Mouse (Mus musculus): Measurements from ENCODE around the gene Tmc6.

Tmc6 gene

DNA sequence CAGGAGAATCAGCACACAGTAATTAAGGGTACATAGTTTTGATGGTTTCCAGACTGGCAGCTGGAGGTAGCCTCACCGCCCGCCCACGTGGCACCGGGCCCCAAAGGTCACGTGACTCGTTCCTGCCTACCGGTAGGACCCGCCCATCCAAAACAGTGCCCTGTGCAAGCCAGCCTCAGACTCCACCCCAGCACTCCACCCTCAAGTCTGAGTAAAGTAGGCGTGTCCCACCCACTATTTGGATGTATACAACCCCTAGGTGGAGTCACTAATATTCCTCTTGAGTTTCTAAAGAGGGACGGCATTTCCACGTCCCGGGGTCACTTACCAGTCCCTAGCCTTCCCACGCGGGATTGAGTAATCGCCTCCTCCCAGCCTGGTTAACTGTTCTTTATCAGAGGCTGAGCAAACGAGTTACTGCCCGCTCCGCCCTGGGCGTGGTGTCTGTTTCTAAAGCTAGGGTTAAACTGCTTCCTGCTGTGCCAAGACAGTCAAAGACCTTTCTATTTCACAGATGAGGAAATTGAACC lies 1.4 kb downstream of the Tmc6 start:
- DNase-seq (ENCODE audit: low spot score) = no peak

DNA sequence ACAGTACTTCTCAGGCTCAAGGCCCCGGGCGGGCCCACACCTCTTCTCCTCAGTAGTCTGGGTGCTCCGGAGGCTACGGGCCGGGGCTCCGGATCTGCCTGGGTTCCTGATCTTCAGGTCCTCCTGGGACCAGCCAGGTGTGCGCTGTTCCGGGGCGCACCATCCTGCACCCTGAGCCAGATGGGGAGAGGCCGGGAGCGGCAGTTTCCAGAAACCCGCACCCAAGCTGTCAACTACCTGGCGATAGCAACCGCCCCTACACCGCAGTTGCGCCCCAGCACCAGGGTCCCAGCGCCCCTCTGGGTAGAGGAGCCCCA lies 1.8 kb downstream of the Tmc6 start:
- no peak for DNase-seq (ENCODE audit: low spot score)

DNA sequence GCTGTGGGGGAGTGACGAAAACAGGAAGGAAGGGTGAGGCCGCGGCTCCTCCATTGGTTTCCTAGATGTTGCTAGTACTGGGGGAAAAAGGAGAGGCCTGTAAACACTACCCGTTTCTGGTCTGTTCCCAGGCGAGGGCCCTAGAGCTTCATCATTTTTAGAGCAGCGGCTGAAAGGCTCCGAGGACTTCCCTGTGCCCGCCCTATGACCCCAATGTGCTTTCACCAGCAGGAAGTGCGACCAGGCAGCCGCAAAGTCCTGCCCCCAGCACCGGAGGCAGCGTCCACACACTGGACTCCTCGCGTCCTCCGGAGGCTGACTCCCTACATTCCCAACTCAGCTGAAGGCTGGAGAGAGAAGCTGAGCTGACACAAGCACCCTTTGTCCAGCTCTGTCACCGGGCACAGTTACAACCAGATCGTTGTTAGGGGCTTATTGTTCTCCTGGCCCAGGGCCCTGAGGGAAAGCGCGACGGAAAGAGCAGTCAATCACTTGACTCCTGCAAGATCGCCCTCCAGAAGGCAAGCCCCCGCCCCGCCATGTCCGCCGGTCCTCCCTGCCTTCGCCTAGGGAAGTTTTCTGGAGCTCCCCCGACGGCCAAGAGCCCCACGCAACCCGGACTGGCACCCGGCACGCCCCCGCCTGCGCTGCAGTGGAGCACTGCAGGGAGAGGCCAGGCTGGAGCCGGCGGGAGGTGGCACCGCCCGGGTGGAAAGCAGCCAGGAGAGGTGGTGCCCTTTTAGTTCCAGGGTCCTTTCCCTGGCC lies 2.4 kb downstream of the Tmc6 start:
- no peak for DNase-seq (ENCODE audit: low spot score)

DNA sequence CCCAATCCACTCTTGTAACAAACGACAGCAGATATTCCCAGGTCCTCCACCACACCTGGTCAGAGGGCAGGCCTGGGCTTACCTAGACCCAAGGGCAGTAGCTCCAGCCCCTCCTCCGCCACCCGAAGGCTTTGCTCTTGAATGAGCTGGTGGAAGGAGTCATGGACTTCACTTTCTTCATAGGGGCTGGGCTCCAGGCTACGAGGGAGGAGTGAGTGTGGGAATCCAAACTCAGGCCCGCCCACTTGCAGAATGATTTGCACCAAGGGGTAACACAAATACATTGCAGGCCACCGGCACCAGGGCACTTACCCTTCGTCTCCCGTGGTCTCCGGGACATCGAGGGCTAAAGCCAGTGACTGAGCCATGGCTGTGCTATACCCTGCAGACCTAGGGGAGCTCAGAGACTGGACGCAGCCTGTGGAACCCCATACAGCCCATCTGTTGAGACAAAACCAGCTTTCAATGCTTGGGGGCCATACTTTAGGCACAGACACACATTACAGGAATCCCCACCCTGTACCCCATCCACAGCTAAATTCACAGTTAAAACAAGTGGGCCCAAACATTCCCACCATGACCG lies 3.1 kb downstream of the Tmc6 start:
- DNase-seq (ENCODE audit: low spot score) = no peak

DNA sequence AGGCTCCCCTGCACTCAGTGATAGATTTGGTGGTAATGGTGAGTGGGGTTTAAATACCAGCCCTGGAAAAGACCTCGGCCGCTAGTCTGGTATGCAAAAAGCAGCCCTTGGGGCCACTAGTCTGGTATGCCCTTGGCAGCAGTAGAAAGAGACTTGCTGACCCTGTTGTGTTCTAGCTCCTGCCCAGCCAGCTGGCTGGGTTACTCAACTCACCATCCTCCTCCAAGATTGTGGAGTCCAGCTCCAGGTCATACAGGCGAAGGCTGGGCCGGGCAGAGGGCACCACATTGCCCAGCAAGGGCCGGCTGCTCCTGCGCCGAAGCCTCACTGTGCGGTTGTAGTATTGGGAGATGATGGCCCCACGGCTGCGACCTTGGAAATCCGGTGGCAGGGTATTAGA lies 4.0 kb downstream of the Tmc6 start:
- DNase-seq (ENCODE audit: low spot score) = no peak

DNA sequence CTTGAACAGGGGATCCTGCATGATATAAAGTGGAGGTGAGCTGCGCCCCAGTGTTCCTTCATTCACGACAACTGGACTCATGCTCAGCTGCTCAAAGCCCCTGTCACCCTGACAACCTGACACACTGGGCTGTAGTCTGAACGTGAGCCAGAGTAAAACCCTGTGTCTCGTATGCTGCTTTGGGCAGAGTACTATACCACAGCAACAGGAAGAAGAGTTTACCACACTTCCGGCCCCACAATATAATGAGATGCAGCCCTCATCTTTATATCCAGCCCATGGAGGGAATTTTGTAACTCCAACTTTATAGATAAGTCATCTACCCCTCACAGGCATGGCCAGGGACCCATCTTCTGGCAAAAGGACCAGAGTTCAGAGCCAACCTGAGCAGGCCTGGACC lies 4.9 kb downstream of the Tmc6 start:
- DNase-seq (ENCODE audit: low spot score) = no peak

DNA sequence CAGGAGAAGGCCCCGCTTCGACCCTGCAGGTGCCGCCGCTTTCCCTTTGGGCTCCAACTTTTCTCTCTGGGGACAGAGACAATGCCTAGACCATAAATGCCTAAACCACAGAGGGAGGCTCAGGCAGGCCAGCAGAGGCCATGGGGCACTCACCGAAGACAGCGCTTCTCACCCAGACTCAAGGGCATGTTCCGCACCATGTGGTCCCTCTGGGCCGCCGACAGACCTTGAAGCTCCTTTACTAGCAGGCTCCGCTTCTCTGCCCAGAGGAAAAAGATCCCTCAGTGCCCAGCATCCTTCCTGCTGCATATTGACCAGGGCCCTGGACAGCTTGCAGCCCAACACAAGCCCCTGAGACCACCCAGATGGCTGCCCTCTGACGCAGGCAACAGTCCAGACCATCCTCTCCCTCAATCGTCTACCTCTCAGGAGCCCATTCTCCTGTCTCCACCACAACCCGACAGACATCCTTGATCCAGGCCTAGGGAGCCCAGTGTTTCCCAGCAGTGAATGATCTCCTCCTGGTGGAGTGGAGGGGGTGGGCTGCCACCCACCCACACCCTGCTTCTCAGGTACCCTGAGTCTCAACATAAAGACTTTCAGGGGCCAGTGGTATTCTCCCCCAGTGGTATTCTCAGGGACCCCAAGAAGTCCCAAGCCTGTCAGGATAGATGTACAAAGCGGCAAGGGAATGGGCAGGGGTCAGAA lies 5.8 kb downstream of the Tmc6 start:
- no peak for DNase-seq (ENCODE audit: low spot score)

DNA sequence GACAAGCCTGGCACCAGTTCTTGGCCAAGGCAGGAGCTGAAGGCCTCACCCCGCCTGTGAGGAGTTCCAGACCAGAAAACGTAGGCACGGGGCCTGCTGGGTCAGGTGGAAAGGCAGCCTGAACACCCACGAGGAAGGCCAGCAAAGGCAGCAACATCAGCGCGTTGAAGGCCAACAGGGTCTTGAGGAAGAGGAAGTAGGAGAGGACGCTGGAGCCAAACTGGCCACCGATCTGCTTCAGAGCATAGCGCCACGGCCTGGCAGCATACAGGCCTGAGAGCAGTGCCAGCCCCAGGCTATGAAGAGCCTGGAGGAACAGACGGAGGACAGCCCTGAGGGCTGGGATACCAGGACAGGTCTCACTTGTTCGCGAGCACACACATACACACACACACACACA lies 6.5 kb downstream of the Tmc6 start:
- no peak for DNase-seq (ENCODE audit: low spot score)

DNA sequence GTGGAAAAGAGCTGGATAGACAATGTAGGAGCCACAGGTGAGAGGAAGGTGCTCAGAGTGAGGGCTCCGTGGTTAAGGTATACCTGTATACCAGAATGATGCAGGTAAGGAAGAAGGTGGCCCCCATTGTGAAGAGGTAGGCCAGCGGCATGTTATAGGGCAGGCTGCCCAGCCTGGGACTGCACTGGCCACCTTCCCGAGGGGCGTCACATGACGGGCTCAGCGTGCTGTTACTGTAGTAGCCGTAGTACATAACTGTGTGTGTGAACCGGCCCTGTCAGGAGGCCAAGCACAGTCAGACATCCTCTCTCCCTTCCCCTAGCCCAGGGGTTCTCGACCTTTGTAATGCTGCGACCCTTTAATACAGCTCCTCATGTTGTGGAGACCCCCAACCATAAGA lies 7.1 kb downstream of the Tmc6 start:
- no peak for DNase-seq (ENCODE audit: low spot score)

DNA sequence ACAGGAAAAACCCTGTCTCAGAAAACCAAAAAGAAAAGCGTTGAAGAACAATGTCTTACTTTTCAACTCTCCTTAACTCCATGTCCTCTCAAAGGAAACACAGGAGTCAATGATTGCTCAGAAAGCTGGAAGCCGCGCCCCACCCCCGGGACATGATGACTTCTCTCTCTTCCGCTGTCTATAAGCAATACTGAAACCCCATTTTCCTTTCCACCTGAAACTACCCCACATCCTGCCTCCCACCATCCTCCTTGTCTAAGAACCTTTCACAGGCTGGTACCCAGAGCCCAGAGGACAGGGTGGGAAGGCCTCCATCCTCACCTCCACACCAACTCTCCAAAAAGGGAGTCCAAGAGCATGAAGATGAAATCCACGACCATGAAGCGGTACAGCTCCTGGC lies 9.6 kb downstream of the Tmc6 start:
- no peak for DNase-seq (ENCODE audit: low spot score)

DNA sequence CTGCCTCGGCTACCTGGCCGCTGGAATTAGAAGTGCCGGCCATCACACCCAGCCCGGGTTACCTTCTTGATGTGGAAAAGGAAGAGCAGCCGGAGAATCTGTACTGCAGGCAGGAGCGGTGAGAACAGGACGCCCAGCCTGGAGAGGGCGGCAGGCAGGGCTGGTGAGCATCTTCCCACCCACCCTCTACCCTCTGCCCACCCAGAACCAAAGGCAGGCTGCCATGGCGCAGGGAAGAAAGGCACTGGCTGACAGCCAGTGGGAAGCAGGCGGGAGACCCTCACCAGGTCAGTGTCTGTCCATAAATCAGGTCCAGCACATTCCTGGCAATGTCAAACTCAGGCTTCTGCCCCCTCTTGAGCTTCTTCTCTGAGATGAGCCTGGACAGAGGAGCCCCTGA lies 11.6 kb downstream of the Tmc6 start:
- no peak for DNase-seq (ENCODE audit: low spot score)

DNA sequence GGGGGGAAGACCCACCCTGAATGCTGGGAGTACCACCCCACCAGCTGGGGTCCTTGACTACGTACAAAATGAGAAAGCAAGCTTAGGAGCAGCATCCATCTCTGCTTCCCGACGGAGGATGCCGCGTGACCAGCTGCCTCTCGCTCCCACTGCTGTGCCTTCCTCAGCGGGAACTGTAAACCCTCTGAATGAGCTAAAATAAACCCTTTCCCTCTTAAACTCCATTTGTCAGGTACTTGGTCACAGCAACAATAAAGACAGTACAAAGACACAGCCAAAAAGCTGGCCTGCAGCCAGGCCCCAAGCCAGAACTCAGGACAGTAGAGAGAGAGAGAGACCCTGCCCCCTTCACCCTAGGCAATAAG lies 12.3 kb downstream of the Tmc6 start:
- DNase-seq (ENCODE audit: low spot score) = no peak

DNA sequence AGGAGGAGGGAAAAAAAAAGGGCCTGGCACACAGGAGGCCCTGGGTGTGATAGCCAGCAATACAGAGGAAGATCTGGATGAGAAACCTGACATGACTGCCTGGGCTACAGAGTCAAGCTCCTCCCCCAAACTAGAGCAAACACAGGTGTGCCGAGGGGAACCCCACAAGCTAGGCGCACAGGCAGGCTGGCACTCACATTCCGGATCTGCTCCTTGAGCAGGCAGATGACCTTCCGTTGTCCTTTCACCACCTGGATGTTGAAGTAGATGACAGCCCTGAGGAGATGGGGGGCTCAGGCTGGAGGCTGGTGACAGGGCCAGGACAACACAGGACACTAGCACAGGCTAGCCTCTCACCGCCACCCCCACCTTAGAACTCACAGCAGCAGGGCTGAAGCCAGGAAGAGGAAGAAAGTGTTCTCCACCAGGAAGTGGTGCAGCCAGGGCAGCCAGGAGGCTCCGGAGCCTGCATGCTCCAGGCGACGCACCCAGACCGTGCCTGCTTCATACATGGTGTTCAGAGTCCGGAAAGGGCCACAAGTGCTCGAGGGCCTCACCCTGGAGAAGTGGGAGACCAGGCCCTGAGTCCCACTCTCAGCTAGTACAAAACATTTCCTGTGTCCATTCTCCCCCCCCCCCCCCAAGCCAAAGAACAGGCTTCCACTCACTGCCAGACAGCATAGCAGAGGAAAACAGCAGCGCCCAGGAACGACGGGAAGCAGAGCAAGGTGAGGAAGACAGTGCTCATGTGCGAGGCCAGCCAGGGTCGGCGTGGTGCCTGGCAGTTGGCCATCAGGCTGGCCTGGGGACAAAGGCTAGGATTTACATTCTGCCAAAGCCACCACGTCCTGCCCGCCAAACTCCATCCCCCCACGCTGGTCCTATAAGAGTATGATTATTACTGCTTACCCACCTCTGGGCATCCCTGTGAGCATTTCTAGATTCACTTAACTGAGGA lies 13.0 kb downstream of the Tmc6 start:
- no peak for DNase-seq (ENCODE audit: low spot score)

DNA sequence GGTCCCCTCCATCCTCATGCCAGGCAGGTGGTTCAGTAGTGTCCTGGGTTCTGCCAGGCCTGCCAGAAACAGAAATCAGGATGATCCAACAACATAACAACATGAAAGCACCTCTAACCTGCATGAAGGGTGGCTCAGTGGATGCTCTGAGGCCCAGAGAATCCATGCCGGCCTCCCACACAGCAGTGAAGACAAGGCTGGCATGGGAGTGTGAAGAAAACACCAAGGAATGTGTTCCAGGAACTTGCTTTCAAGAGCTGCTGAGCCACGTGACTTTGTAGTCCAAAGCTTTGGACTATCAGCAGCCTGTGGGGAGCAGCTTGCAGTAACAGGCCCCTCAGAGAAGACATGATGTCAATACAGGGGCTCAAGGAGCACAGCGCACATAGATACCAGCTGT lies 15.7 kb downstream of the Tmc6 start:
- DNase-seq (ENCODE audit: low spot score) = no peak

DNA sequence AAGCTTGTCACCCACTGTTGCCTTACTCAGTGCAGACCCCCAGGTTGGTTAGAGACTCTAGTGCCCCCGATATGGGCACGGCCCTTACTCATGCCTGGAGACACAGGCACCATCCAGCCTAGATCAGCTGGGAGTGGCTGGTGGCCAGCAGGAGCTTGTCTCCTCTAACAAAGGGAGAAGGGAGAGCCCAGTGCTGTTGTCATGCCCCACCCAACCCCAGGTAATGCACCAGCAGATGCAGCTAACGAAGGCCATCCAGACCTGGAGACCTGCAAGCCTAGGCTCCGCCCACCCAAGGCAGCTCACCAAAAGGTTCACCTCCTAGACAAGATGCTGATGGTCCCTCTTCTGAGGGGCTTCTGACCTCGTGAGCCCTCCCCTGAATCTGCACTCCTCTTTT lies 16.6 kb downstream of the Tmc6 start:
- DNase-seq (ENCODE audit: low spot score) = no peak

DNA sequence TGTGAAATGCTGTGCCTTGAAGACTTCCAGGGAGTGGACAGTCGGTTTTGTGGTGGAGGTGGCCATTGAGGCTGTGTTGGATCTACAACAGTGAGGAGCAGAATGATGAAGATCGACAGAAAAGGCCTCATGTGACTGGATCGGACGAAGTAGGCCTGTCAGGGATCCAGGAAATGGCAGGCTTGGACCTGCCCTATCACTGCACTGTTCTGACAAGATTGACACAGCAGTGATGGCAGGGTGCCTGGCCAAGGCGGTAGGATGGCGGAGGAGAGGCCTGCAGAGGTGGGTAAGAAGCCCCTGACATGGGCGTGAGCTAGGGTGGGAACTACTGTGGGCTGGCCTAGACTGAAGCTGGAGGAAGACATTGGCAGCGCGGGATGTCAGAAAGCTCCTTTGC lies 17.7 kb downstream of the Tmc6 start:
- DNase-seq (ENCODE audit: low spot score) = no peak

DNA sequence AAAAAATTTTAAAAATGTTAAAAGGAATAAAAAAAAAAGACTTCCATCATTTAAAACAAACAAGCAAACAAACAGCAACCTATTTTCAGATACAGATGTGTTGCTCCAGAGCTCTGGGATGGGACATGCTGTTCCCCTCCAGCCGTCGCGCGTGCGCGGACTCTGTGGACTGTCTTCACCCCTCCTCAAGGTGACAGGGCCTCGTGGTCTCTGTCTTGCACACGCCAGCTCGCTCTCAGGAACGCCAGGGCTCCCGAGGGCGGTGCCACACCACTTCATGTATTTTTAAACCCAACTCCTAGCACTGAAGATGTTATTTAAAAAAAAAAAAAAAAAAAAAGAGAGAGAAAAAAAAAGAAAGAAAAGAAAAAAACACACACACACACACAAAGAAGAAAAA lies 19.8 kb downstream of the Tmc6 start:
- no peak for DNase-seq (ENCODE audit: low spot score)

DNA sequence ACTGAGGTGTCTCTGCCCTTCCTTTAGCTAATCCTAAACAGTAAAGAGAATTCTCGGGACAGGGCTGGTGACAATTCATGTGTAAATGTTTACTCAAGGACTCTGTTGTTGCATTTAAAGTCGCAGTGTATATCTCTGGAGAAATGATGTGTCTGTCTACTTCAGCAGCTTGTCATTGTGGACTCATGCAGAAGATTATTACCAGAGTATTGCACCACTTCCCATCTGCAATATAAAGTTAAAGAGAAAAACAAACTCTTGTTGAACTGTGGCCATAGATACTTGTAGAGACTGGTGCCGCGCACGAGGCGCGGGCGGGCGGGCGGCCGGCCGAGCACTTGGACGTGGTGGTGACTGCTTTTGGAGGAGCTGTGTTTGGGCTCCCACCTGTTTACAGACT lies 20.2 kb downstream of the Tmc6 start:
- DNase-seq (ENCODE audit: low spot score) = no peak

DNA sequence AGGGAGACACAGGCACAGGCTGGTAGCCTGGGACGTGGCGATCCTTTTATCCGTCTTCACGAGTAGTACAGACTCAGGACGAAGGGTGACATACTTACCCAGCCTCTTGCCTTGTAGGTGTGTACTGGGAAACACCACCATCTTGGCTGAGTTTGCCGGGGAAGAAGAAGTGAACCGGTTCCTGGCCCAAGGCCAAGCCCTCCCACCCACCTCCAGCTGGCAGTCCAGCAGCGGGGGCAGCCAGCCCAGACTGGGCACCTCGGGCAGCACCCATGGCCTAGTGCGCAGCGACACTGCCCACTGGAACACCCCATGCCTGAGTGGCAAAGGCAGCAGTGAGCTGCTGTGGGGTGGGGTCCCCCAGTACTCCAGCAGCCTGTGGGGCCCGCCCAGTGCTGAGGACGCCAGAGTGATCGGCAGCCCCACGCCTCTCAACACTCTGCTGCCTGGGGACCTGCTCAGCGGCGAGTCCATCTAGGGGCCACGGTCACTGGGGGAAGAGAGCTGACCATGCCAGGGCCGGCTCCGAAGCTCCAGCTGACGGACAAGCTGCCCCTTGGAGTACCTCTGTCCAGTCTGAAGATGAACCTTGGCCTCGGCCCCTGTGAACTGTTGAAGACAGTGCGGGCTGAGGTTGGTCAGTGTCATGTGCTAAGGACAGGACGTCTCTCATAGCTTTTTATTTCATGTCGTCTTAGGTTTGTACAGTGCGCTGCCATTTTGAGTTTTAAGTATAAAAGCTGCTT lies 21.5 kb downstream of the Tmc6 start:
- DNase-seq (ENCODE audit: low spot score) = no peak

DNA sequence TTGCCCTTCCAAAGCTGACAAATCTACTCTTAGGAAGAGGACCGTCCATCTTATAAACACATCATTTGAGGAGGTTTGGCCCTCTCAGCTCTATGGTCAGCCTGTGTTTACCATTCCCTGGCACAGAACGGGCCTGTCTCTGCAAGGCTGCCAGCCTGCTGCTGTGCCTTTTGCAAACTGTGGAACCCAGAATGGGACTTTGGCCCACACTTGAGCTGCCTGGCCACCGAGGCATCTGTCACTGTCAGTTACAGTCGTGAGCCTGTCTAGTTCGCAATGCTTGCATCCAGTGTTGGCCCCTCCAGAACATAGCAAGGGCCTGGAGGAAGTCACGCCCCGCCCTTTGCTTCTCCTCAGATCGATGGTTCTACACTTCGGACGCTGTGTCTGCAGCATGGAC lies 22.7 kb downstream of the Tmc6 start:
- no peak for DNase-seq (ENCODE audit: low spot score)

DNA sequence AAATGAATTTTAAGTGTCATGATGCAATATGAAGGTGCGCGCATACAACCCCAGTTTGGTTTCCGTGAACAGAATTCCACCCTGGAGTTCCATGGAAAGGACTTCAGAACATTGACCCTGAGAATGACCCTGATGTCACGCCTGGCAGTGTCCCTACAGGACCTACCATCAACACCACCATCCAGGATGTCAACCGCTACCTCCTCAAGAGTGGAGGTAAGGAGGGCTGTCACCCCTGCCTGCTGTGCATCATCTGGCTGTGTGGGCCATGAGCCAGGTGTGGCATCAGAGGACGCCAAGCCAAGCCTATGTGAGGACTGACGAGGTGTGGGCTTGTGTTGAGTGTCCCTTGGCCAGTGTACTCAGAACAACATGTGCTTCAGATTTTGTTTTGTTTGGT lies 26.1 kb downstream of the Tmc6 start:
- DNase-seq (ENCODE audit: low spot score) = no peak

DNA sequence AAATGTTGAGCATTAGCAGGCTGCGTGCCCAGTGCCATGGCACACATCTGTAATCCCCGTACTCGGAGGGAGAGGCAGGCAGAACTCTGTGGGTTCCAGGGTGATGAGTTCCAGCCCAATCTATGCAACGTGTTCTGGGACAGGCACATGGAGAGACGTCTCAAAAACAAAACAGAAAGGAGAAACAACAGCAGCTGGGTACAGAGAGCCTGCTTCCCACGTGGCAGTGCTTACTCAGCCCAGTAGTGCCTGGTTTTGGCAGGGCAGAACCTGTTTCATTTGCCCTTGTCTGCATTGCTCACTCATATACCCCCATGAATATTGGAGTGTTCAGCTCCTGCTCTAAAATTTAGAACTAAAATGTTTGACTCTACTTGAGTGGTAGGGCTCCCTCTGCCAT lies 30.5 kb downstream of the Tmc6 start:
- no peak for DNase-seq (ENCODE audit: low spot score)

All from left cerebral cortex, adult 11 months (tissue).